Mouse (Mus musculus) midbrain, embryonic 14.5 days (tissue): Measurements from ENCODE around the gene Rbms1. TPM values are rescaled to one million over a fixed set of nuclear protein-coding genes. Genes with fewer than 3 reads are reported as not detected.

Experiments used
- ATAC-seq: fragments of 200-750 bp; cut with Nextera tagmentation; 2 replicates; pipeline ENCODE4 v1.8.0; 2017; ENCODE audit warnings: moderate number of reproducible peaks, moderate library complexity; ENCODE audit not compliant: low FRiP score, low TSS enrichment
- DNase-seq: peaks from one replicate; pipeline ENCODE4 v3.0.0-alpha.2; 2015
- H3K27ac ChIP-seq: fragments of 300-500 bp; sonication (generic); replicated peaks from 2 replicates; pipeline ENCODE4 v1.5.1; 2014; ENCODE audit warnings: mild to moderate bottlenecking, low read depth, low read length, moderate library complexity
- H3K27me3 ChIP-seq: fragments of 300-500 bp; sonication (generic); 2 replicates; pipeline ENCODE4 v1.6.1; 2014; ENCODE audit warnings: low read length, control low read depth, mixed read lengths; ENCODE audit not compliant: control insufficient read depth, insufficient read depth
- H3K36me3 ChIP-seq: fragments of 300-500 bp; sonication (generic); 2 replicates; pipeline ENCODE4 v1.6.1; 2014; ENCODE audit warnings: low read length, control low read depth; ENCODE audit not compliant: control insufficient read depth, insufficient read depth
- H3K4me1 ChIP-seq: fragments of 300-500 bp; sonication (generic); 2 replicates; pipeline ENCODE4 v1.6.1; 2014; ENCODE audit warnings: mild to moderate bottlenecking, antibody characterized with exemption, low read length, control low read depth; ENCODE audit not compliant: control insufficient read depth, insufficient read depth
- H3K4me2 ChIP-seq: fragments of 300-500 bp; sonication (generic); 2 replicates; pipeline ENCODE4 v1.6.1; 2014; ENCODE audit warnings: mild to moderate bottlenecking, low read length, moderate library complexity
- H3K4me3 ChIP-seq: fragments of 300-500 bp; sonication (generic); replicated peaks from 2 replicates; pipeline ENCODE4 v1.5.1; 2014; ENCODE audit warnings: low read depth, low read length
- H3K9ac ChIP-seq: fragments of 300-500 bp; sonication (generic); replicated peaks from 2 replicates; pipeline ENCODE4 v1.6.1; 2014; ENCODE audit warnings: mild to moderate bottlenecking, low read length, moderate library complexity
- H3K9me3 ChIP-seq: fragments of 300-500 bp; sonication (generic); 2 replicates; pipeline ENCODE4 v1.6.1; 2016; ENCODE audit warnings: low read length, control low read depth, mixed read lengths; ENCODE audit not compliant: control insufficient read depth
- WGBS: fragments of 180-500 bp; shearing (Covaris S2); extraction: QIAGEN DNeasy Blood & Tissue Kit; methylation state at CpG from one replicate; pipeline ENCODE4 v1.1.7; 2014; 5-methylcytosine and 5-hydroxymethylcytosine counted together
- polyA plus RNA-seq: library from polyadenylated mRNA; unstranded; fragments of >200 nt; fragmentation: Nextera tagmentation; extraction: Ambion mirVana; gene quantifications from 2 replicates; pipeline ENCODE4 v1.2.1, GENCODE M21; 2014

Rbms1 gene
- polyA plus RNA-seq, 1 experiment from 2014 or later = 41.1 TPM

GRCm38 (mm10) chr2:60807341-60808195 is 155.4 kb downstream of the Rbms1 start:
- ATAC-seq (no peak), DNase-seq (no peak)
- Histone ChIP-seq H3K27me3 (0 out of 2 replicates have a peak, but pooled peaks cover 5% of the 10 kb centered on the region), H3K4me2 (no peak overlapping the region), H3K36me3 (no peaks in the 10 kb centered on the region), H3K4me3 (no peak overlapping the region), H3K4me1 (0 out of 2 replicates have a peak, but pooled peaks cover 3% of the 10 kb centered on the region), H3K9ac (no peak overlapping the region), H3K9me3 (no peaks in the 10 kb centered on the region), H3K27ac (no peak overlapping the region)
- WGBS = 84% methylated on average over 11 of the region's 11 CpGs

- ATAC-seq (no peak), DNase-seq (no peak)
- Histone ChIP-seq H3K4me3 (no peak overlapping the region), H3K9me3 (no peaks in the 10 kb centered on the region), H3K9ac (no peak overlapping the region), H3K27ac (no peak overlapping the region), H3K4me1 (peaks cover 20% of the 10 kb centered on the region), H3K36me3 (no peaks in the 10 kb centered on the region), H3K27me3 (peaks cover 13% of the 10 kb centered on the region), H3K4me2 (no peak overlapping the region)
- WGBS = 78% methylated on average over 7 of the region's 7 CpGs
These were observed 158.2 kb downstream of the Rbms1 start for GRCm38 (mm10) chr2:60804763-60805162.

DNA sequence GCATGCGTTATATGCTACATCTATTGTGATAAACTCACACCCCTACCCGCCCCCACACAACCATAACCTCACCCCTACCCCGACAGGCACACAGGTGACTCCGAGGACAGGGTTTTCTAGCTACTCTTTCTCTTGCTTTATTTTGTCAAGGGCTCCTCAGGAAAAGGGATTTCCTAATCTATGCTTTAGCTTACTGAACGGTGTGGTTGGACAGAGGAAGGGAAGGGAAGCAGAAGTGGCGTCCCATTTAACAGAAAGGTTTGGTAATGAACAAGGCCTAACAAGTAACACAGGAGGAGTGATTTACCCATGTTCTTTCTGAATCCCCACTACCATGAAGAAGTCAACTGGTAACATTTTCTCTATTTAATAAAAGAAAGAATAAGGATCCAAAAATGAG is 159.6 kb downstream of the Rbms1 start:
- Histone ChIP-seq H3K4me2 (no peak overlapping the region), H3K27me3 (peaks cover 15% of the 10 kb centered on the region), H3K36me3 (no peaks in the 10 kb centered on the region), H3K9me3 (no peaks in the 10 kb centered on the region), H3K4me1 (peaks cover 25% of the 10 kb centered on the region), H3K9ac (no peak overlapping the region), H3K4me3 (no peak overlapping the region), H3K27ac (no peak overlapping the region)
- DNase-seq (no peak), ATAC-seq (no peak)
- 93% methylated on average over 6 of the region's 6 CpGs for WGBS

- Histone ChIP-seq H3K9me3 (no peaks in the 10 kb centered on the region), H3K27me3 (peaks cover 18% of the 10 kb centered on the region)
- 64% methylated on average over 8 of the region's 8 CpGs for WGBS
These were observed 160.2 kb downstream of the Rbms1 start for GRCm38 (mm10) chr2:60802828-60803227.

GRCm38 (mm10) chr2:60802191-60802590 is 160.8 kb downstream of the Rbms1 start:
- H3K36me3 ChIP-seq = no peaks in the 10 kb centered on the region
- no peak overlapping the region for H3K4me3 ChIP-seq
- H3K4me2 ChIP-seq = peak overlapping the region; percentile 33; the same call in 1 of the 2 replicates
- 0 out of 2 replicates have a peak, but pooled peaks have one; percentile 21 for ATAC-seq
- peaks cover 29% of the 10 kb centered on the region for H3K4me1 ChIP-seq
- no peak overlapping the region for H3K9ac ChIP-seq
- 12% methylated on average over 4 of the region's 4 CpGs for WGBS
- H3K9me3 ChIP-seq = no peaks in the 10 kb centered on the region
- peak; percentile 81 for DNase-seq
- H3K27me3 ChIP-seq = peaks cover 14% of the 10 kb centered on the region
- H3K27ac ChIP-seq = no peak overlapping the region

More at GRCm38 (mm10) chr2:60802828-60803227, 160.2 kb downstream of the Rbms1 start:
- Histone ChIP-seq H3K4me2 (no peak overlapping the region), H3K27ac (no peak overlapping the region), H3K36me3 (no peaks in the 10 kb centered on the region), H3K9ac (no peak overlapping the region), H3K4me1 (peaks cover 25% of the 10 kb centered on the region), H3K4me3 (no peak overlapping the region)
- ATAC-seq = no peak
- DNase-seq = no peak

GRCm38 (mm10) chr2:60801571-60802155 is 161.3 kb downstream of the Rbms1 start:
- no peak overlapping the region for H3K27ac ChIP-seq
- H3K9ac ChIP-seq = no peak overlapping the region
- peak; percentile 62 for DNase-seq
- WGBS = 9% methylated on average over 12 of the region's 12 CpGs
- no peaks in the 10 kb centered on the region for H3K9me3 ChIP-seq
- no peaks in the 10 kb centered on the region for H3K36me3 ChIP-seq
- peaks cover 34% of the 10 kb centered on the region for H3K4me1 ChIP-seq
- 0 out of 2 replicates have a peak, but pooled peaks have one; percentile 6 for ATAC-seq
- H3K4me3 ChIP-seq = no peak overlapping the region
- H3K4me2 ChIP-seq = peak overlapping the region; percentile 33
- H3K27me3 ChIP-seq = peaks cover 14% of the 10 kb centered on the region

DNA sequence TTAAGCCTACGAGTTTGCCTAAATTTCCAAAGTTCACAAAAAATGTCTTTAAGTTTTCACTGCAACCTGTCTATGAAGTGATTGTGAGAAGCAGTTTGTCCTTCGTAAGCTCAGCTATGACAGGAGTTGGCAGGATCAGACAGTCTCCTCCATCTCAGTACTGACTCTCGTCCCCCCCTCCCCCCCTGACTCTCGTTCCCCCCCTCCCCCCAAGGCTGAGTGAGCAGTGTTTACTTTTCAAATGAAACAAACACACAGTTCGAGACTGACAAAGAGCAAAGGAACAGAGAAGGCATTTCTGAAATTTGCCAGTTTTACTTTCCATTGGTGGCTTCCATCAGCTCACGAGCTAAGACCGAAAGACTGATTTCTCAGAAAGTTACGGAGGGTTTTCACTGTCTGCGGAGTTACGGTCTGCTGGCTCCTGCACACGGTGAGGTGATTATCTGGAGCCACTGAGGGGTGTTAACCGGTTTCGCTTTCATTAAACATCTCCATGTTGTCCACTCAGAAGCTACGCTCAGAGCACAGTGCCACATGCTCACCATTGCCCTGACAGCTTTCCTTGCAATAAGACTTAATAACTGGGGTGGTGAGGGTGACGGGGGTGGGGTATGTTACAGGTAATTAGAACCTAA is 162.0 kb downstream of the Rbms1 start:
- Histone ChIP-seq H3K4me3 (no peak overlapping the region), H3K9me3 (no peaks in the 10 kb centered on the region), H3K4me1 (peaks cover 40% of the 10 kb centered on the region), H3K27me3 (peaks cover 14% of the 10 kb centered on the region), H3K36me3 (no peaks in the 10 kb centered on the region), H3K9ac (no peak overlapping the region), H3K4me2 (peak overlapping the region; percentile 33), H3K27ac (no peak overlapping the region)
- DNase-seq (peak; percentile 45), ATAC-seq (no peak)
- WGBS = 8% methylated on average over 15 of the region's 15 CpGs

DNA sequence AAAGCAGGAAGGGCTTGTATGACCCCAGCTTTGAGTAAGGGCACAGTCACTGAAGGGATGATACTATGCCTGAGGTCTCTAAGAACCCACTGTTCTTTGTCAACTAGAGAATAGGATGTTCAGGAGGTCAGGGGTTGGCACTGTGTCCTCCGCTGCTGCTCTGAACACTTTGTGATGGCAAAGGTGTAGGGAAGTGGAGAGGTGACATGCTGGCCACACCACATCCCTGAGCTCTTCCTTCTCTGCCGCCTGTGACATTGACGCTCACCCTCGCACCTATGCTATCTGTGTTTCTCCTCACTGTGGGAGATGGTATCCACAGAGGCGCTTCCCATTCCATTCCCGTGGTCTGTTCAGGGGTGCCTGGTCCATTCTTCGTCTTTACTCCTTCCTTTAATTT is 163.2 kb downstream of the Rbms1 start:
- WGBS = 77% methylated on average over 7 of the region's 7 CpGs
- Histone ChIP-seq H3K4me1 (peaks cover 46% of the 10 kb centered on the region), H3K9me3 (no peaks in the 10 kb centered on the region), H3K27me3 (peaks cover 17% of the 10 kb centered on the region), H3K4me2 (no peak overlapping the region), H3K27ac (no peak overlapping the region), H3K9ac (no peak overlapping the region), H3K4me3 (no peak overlapping the region), H3K36me3 (no peaks in the 10 kb centered on the region)
- ATAC-seq = no peak
- no peak for DNase-seq
